Mouse (Mus musculus) ovary, postnatal 10 days (tissue): ENCODE results near the gene Rab11fip2.

ENCODE experiments used
- DNase-seq: peaks from one replicate; pipeline ENCODE4 v3.0.0; 2022; ENCODE audit warnings: low spot score

Rab11fip2 gene

DNA sequence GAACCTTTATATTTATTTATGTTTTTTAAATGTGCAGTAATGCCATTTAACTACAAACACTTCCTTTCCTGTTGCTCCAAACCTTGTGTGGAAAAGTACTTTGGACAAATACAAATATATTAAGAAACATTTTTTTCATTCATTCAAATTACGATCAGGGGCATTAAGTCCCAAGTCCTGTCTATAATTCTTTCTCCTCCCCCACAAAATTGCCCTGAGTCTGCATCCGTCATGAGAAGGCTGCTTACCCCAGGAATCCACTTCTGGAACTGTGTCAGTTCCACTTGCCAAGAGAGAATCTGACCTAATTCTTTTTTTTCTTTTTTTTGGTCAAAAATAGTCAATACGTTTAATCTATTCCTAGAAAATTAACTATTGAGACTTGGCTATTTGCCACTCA is 90.4 kb downstream of the Rab11fip2 start:
- no peak for DNase-seq
